Mouse (Mus musculus) layer of hippocampus, adult 2 months (tissue): ENCODE results near the gene Lpin3. TPM values are rescaled to one million over a fixed set of nuclear protein-coding genes. Genes with fewer than 3 reads are reported as not detected.

Experiments
- DNase-seq, 2 experiments: peaks; one replicate each; pipeline ENCODE4 v3.0.0; 2022; ENCODE audit warnings: low spot score in 2 of 2
- H3K27ac ChIP-seq: fragments of 200-600 bp; 2 replicates; pipeline ENCODE4 v1.8.1; 2022
- H3K4me3 ChIP-seq: fragments of 200-600 bp; 2 replicates; pipeline ENCODE4 v1.8.1; 2022; ENCODE audit warnings: mild to moderate bottlenecking
- CTCF ChIP-seq: fragments of 200-600 bp; conservative IDR thresholded peaks from 2 replicates; pipeline ENCODE4 v1.8.1; 2022; ENCODE audit warnings: antibody characterized with exemption, mild to moderate bottlenecking, moderate library complexity
- total RNA-seq, 2 experiments: library from RNA; stranded (reverse); gene quantifications; 2 replicates each; pipeline ENCODE4 v1.2.3; 2021

The Lpin3 gene
- total RNA-seq, 2 experiments from 2014 or later, result 0.97 to 1.0 TPM

GRCm38 (mm10) chr2:160872395-160872794 lies 8.1 kb upstream of the Lpin3 start:
- H3K4me3 ChIP-seq, result peak overlapping the region; percentile 97
- no peak for TF ChIP-seq CTCF
- peak overlapping the region; percentile 99 for H3K27ac ChIP-seq
- DNase-seq, result peak; percentile 64 to 67

DNA sequence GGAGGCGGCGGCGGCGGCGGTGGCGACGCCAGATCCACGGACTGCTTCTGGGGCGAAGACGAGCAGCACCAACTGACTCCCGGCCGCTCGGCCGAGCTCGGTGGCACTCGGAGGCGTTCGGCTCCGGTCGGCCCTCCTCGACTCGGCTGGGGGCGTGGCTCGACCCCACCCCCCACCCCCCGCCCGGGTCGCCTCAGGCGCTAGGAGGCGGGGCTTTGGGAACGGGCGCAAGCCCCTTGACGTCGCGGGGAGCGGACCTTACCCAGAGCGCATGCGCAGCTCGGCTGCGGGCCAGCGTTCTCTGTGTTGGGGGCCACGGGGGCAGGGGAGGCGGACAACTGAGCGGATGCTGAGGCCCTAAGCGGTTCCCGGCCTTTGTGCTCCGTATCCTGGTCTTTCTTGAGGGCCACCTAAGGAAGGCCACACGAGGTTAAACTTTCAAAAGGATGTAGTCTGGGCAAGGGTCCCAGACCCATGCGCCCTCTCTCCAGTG lies 7.5 kb upstream of the Lpin3 start, which contains the start of gene Zhx3:
Gene Zhx3, minus strand, starts transcription at position 109 of the 493 bp plus-strand sequence.
- Histone ChIP-seq H3K27ac (peak within 1 kb of the TSS; percentile 99), H3K4me3 (peak within 1 kb of the TSS; percentile 97)
- no peak for TF ChIP-seq CTCF
- DNase-seq, result peak; percentile 89 to 90

GRCm38 (mm10) chr2:160874231-160874877 lies 6.1 kb upstream of the Lpin3 start:
- H3K4me3 ChIP-seq, result no peak overlapping the region
- TF ChIP-seq CTCF, result no peak
- peak overlapping the region; percentile 99 for H3K27ac ChIP-seq
- no peak for DNase-seq

DNA sequence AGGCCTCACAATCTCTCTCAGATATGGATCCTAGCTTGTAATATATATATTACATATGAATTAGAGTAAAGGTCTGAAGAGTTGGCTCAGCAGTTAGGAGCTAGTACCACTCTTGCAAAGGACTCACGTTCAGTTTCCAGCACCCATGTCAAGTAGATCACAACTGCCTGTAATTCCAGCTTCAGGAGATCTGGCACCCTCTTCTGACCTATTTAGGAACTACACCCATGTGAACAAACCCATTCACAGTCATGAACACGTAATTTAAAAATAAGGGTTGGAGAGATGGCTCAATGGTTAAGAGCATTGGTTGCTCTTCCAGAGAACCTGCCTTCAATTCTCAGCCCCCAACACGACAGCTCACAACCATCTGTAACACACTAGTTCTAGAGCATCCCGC lies 4.4 kb upstream of the Lpin3 start:
- no peak overlapping the region for H3K4me3 ChIP-seq
- H3K27ac ChIP-seq, result no peak overlapping the region
- DNase-seq, result no peak
- peak; percentile 72 for TF ChIP-seq CTCF

GRCm38 (mm10) chr2:160881462-160882101 lies 1.1 kb downstream of the Lpin3 start:
- peak overlapping the region; percentile 49; the same call in 1 of the 2 replicates for H3K27ac ChIP-seq
- DNase-seq, result no peak
- H3K4me3 ChIP-seq, result no peak overlapping the region
- no peak for TF ChIP-seq CTCF

DNA sequence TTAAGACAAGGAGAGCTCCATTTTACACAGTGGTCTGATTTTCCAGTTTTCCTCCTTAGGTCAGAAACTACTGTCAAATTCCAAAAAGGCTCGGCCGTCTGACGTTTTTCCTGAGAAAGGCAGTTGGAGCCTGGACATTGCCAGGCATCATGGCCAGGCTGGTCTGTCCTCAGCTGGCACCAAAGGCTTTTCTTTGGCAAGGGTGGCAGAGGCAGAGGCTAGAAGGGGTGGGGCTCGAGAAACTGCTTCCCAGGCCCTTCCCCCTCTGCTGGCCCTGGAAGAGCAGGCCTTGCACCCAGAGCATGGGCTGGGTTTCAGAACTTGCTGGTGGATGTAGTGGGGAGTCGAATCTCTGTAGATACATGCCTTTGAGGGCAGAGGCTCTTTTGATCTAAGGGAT lies 2.0 kb downstream of the Lpin3 start:
- Histone ChIP-seq H3K27ac (peak overlapping the region; percentile 49; the same call in 1 of the 2 replicates), H3K4me3 (no peak overlapping the region)
- DNase-seq, result no peak
- no peak for TF ChIP-seq CTCF

GRCm38 (mm10) chr2:160883912-160884311 lies 3.4 kb downstream of the Lpin3 start:
- Histone ChIP-seq H3K27ac (peak overlapping the region; percentile 32; the same call in 1 of the 2 replicates), H3K4me3 (no peak overlapping the region)
- no peak for TF ChIP-seq CTCF
- DNase-seq, result no peak

- TF ChIP-seq CTCF, result peak; percentile 68
- Histone ChIP-seq H3K4me3 (no peak overlapping the region), H3K27ac (no peak overlapping the region; the same call in 1 of the 2 replicates)
- DNase-seq, result peak in 1 of 2 experiments; percentile 34
These were observed 4.4 kb downstream of the Lpin3 start for GRCm38 (mm10) chr2:160884830-160885229.

DNA sequence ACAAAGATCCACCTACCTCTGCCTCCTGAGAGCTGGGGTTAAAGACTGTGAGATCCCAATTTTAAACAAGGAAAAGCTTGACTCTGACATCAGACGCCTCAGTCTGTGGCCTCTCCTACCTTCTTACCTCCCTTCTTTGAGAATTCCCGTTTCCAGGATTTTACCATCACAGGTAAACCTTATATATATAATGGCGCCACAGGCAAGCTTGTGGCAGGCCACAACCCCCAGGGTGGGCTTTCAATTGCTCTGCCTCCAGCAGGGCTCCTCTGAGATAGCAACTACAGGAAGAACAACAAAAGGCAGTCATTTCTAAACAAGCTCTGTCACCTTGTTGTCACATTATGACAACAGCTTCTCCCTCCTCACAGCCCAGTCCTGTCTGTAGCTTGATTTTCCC lies 5.8 kb downstream of the Lpin3 start:
- H3K27ac ChIP-seq, result no peak overlapping the region
- no peak for DNase-seq
- TF ChIP-seq CTCF, result no peak
- H3K4me3 ChIP-seq, result no peak overlapping the region

DNA sequence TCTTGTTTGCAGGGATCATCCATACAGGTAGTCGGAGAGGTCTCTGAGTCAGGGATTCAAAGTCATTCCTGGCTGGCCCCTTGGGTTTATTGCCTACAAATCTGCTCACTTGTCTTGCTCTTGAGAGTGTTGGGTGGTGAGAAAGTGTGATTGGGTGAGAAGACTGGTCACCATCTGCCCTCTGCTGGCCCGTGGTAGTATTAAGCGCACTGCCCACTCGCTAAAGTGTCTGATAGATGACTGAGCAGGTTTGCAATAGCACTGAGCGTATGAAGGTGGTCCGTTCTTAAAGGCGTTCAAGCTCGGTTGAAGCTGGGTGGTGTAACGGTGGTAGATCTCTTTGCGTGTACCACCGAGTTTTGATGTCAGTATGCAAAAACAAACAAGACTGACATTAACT lies 6.8 kb downstream of the Lpin3 start:
- TF ChIP-seq CTCF, result peak; percentile 90
- Histone ChIP-seq H3K27ac (no peak overlapping the region), H3K4me3 (peak overlapping the region; percentile 43)
- DNase-seq, result peak; percentile 74 to 84

DNA sequence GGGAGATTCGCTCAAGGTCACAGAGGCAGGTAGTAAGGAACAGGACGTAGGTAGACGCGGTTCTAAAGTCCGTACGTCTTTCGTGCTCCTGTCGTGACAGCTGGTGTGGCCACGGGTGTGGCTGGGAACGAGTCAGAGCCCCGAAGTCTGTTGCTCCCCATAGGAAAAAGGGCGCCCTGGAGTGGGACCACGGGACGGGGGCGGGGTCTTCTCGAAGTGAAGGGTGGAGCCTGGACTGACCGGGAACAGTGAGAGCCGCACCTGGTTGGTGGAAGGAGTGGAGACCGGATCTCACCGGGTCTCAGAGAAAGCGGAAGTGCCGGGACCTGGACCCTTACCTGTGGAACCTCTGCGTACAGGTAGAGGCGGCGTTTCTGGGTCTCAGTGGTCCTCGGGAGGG lies 7.4 kb downstream of the Lpin3 start:
- Histone ChIP-seq H3K4me3 (peak overlapping the region; percentile 43), H3K27ac (no peak overlapping the region)
- DNase-seq, result no peak
- TF ChIP-seq CTCF, result no peak

GRCm38 (mm10) chr2:160891045-160891444 lies 10.6 kb downstream of the Lpin3 start:
- Histone ChIP-seq H3K4me3 (no peak overlapping the region), H3K27ac (no peak overlapping the region)
- TF ChIP-seq CTCF, result no peak
- no peak for DNase-seq

DNA sequence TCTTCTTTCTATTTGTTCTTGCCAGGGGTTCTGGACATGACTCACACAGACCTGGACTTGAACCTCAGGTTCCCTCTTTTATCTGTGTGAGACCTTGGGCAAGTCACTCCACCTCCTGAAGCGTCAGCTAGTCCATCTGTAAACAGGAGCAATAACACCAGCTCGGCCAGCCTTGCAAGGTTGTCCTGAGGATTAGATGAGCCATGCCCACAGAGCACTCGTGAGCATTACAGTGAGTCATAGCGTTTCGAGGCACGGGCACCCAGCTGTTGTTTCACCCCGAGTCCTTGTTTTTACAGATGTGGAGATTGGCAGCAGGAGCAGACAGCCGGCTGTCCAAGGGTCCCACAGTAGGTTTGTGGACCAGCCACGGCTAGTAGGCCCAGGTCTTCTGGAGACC lies 11.2 kb downstream of the Lpin3 start:
- no peak for DNase-seq
- no peak overlapping the region for H3K4me3 ChIP-seq
- H3K27ac ChIP-seq, result no peak overlapping the region
- no peak for TF ChIP-seq CTCF
